Mouse (Mus musculus) kidney, postnatal 10 days (tissue): Measurements from ENCODE around the gene Olfr1254.
A peak's percentile ranks its signal among the peaks of the same experiment; 100 is the strongest.

Experiments
- DNase-seq: peaks from one replicate; pipeline ENCODE4 v3.0.0; 2021; ENCODE audit warnings: mixed read lengths

Olfr1254 gene

DNA sequence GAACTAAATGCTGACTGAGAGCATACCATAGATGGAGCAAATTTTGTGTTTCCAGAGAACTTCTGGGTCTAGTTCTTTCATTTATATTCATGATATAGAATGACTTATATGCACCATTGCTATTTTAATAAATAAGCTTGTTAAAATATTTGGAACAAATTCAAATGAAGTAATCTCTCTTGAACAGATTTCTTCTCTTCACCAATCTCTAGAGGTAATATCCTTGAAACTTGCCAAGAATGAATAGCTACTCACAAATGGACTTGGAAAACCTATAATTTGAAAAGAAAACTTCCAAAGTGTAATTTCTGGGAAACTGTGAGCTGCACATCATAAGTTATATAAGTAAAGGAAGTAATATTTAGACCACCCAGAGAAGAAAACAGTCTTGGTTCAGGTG lies at the start of gene Olfr1254:
TSS of gene Olfr1254 (minus strand) at position 101 of the 400 bp plus-strand sequence.
- no peak for DNase-seq

DNA sequence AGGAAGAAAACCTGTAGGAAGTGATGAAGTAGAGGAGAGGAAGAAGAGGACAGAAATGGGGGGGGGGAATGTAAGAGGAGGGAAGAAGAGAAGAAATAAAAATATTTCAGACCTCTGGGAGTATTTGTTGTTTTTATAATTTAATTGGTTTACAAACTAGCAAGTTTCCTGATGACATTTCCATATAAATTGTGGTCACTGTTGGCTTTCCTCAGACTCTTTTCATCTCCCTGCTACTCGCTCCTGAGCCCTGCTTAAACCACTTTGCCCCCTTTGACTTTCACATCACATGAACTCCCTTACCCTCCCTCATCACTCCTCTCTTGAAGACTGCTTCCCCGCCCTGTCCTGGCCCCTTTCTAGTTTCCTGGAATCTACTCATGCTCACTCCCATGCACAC lies 48.0 kb upstream of the Olfr1254 start, which contains the start of gene Olfr1256:
TSS of gene Olfr1256 (minus strand) at position 101 of the 400 bp plus-strand sequence.
- DNase-seq = no peak

GRCm38 (mm10) chr2:89820216-89820615 lies 26.8 kb upstream of the Olfr1254 start:
- peak; percentile 7 for DNase-seq

DNA sequence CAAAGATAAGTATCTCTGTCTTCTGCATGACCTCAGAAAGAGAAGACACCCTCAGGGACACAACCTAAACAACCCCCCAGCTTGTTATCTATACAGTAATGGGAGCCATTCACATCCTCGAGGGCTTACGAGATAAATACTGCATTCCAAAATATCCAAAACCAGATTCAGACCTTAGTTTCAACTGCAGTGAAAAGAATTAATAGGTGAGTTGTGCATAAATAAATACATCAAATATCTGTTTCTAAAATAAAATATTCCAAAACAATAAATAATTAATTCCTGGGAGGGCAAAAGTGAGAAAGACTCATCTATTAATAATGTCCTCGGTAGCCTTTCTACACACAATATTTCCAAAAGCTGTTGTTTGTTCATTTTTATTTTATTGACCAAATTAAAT lies 18.3 kb upstream of the Olfr1254 start, which contains the start of gene Olfr1255:
TSS of gene Olfr1255 (plus strand) at position 301 of the 400 bp plus-strand sequence.
- DNase-seq = no peak

GRCm38 (mm10) chr2:89810751-89811150 lies 17.3 kb upstream of the Olfr1254 start:
- no peak for DNase-seq

- no peak for DNase-seq
Observed at GRCm38 (mm10) chr2:89799583-89799982, 6.2 kb upstream of the Olfr1254 start.

DNA sequence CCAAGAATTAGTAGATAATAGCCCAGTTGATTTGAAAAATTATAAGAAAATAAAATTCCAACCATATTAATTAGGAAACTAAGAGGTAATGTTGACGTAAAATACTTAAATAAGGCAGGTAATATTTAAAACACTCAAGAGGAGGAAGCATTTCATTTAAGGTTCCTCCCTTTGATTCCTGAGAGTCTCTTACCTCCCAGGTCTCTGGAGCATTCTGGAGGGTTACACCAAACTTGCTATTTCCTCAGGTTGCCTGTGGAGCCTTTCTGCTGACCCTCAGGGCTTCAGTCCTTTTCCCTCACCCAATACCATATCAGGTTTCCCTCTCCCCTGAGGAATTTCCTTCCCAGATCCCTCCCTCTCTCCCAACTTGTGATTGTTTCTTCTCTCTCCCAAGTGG lies 36.4 kb downstream of the Olfr1254 start, which contains the start of gene Olfr1253:
TSS of gene Olfr1253 (minus strand) at position 101 of the 400 bp plus-strand sequence.
- DNase-seq = no peak
